Mouse (Mus musculus) mature B cell (primary cell): ENCODE results near the gene Timm8b.

Experiments used
- in situ Hi-C: fragments of 300-500 bp; cut with MboI; formaldehyde crosslinking; loops from 2 replicates; pipeline ENCODE4 v1.14.3; 2019

Gene Timm8b

DNA sequence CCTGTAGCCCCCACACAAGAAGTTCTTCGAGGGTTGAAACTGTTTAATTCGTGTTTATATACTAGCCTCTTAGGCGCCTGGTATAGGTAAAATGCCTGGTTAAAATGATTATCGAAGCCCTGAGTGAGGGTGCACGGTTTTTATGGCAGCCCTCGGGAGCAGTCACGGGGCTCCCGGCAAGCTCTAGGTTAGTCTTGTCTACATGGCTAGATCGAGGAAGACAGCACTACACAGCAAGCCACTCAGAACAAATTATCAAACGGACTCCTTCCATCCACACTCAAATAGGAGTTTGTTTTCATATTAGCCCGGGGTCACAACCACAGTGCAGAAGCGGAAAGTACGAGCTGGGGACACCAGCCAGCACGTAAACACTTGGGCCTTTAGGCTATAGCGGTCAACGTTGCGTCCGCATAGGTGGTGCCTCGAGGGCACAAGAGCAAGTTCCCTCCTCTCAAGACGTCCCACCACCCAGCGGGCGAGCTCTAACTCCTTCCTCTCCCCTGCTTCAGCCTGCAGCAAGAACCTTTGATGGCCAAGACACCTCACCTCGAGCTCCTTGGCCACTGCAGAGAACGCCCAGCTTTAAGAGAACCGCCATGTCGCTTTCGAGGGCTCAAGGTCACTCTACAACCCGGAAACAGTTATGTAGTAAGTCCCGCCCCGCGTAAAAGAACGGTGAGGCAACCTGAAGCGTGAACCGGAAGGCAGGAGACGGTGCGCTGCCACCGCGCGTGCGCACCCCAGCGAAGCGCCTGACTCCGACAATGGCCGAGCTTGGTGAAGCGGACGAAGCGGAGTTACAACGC is at the start of gene Timm8b, which contains the start of gene Sdhd:
Timm8b (plus strand) TSS at position 722 of the 809 bp plus-strand sequence.
Sdhd (minus strand) TSS at position 624 of the 809 bp plus-strand sequence.
- in situ Hi-C loops = no loop called here

DNA sequence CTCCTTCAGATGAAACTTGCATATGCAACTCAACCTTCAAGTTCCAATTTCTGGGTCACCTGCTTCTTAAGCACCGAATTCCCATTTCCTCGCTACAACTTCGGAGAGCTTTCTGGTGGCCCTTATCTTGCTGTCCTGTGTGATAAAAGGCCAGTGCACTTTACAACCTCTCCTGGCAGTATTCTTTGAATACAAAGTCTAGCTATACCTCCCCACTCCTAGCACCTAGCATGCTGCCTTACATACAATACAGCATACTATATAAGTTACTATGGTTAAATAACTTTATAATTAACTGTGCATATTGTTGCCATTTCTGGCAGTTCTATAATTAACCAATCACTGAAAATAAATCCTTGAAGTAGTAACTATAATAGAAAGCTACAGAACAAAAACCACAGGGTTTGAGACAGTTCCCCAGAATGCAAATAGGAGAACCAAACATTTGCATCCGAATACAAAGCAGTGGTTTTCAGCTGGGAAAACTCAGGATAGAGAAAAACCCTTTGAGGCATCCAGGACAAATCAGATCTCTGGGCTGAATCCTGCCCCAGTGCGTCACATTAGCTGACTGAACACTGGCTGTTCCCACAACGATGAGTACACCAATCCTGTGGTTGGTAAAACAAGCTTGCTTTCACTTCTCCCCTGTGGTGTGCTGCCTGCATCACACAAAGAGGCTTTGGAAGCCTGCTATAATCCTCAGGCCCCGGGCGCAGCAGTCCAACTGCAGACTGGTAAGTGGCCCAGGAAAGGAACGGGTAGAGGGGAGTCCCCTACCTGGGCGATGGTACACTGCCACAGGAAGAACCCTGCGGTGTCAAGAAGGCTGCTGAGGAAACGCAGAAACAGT is 49.2 kb upstream of the Timm8b start, which contains the start of gene Il18:
Il18 (plus strand) TSS at position 587 of the 853 bp plus-strand sequence.
- in situ Hi-C loops = no loop called here

DNA sequence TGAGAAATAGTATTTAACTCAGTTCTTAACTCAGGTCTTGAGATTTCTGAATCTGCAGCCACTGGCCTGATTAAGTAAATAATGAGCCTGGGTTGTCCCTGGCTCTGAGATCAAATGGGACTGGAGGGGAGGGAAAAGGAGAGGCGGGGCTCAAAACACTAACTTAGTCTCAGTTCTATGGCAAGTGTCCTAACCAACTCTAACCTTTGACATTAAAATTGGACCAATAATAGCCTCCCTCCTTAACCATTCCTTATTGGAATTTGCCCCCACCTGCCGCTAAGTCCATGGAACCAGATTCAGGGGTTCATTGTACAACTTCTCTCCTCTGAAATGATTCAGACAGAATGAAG is 48.6 kb upstream of the Timm8b start, which contains the start of gene Bco2:
Bco2 (minus strand) TSS at position 88 of the 353 bp plus-strand sequence.
- in situ Hi-C loops = no loop called here

DNA sequence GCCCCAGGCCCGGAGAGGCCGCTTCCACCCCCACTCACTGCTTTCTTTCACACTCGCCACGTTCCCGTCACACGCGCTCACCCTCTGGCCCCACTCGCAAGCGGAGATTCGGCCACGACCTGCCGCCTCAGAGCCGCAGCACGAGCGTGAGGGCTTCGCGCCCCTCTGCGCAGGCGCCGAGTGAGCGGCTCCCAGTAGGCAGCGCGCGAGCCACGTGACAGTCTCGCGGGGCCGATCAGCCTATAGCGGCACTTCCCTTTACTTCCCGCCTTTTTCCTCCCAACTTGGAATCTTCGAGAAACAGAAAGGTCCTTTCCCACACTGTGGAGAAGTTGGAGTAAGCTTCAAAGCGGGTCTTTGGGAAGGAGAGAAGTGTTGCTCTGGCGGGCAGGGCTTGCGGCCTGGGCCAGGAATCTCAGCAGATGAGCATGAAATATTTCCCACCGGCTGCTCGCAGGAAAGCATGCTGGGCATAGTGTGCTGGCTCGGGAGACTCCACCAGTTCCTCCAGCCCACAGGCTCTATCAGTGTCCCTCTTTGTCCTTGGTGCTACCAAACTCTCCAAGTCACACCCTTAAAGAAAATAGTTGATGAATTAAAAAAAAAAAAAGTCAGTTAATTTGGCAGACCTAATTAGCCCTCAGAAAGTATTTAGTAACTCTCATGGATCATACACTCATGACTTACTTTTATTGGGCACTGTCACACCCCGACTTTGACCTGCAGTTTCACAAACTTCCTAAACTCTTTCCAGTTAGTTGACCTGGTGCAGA is 42.4 kb upstream of the Timm8b start, which contains the start of gene Tex12:
Tex12 (minus strand) TSS at position 181 of the 773 bp plus-strand sequence.
- in situ Hi-C loops = no loop called here

DNA sequence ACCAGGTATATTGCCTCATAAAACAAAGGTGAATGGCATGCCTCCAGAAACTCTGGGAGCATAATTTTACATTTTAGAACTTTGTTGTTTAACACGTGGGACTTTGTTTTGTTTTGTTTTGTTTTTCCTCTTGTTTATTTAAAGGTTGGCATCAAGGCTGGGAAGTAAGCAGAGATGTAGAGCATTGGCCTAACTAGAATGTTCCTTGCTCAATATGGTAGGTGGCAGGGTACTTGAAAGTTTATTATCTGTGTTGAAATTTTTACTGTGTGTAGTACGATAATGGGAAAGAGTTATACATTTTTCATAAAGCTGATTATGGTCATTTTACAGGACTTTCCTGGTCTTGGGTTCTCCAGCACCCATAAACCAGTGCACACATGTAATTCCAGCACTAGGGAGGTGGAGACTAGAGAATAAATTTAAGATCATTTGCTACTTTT is 41.8 kb upstream of the Timm8b start:
- in situ Hi-C loops = no loop called here

DNA sequence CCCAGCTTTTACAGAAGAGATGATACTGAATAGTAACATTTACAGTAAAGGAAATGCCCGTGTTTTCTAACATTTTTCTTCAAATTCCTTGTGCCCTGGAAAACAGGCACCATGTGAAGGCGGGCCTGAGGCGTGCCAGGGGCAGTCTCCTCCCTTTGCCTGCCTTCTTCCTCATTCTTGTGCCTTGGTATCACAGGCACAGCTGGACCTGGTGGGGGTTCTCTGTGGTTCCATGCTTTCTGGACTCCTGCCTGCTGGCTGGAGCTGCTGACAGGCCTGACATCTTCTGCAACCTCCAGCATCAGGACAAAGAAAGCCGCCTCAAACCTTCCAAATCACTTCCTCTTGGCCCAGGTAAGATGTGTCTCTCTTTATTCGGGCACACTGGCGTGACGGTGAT is 38.5 kb upstream of the Timm8b start:
- in situ Hi-C loops = no loop called here

DNA sequence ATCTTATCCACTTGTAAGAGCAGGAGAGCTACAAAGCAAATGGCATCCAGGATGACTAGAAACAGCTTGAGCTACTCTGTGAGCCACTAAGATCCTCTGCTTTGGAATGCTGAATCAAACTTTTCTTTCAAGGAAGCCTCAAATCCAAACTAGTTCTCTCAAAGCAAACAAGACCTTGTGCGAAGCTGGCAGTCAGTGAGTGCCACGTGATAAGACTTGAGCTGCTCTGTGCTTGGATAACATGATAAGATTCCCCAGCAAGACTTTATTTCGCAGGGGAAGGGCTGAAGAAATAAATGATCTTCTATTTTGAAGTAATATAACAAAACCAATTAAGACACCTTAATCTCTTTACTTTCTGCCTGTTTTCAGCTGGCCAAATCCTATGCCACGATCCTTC is 37.8 kb upstream of the Timm8b start:
- in situ Hi-C loops = no loop called here

DNA sequence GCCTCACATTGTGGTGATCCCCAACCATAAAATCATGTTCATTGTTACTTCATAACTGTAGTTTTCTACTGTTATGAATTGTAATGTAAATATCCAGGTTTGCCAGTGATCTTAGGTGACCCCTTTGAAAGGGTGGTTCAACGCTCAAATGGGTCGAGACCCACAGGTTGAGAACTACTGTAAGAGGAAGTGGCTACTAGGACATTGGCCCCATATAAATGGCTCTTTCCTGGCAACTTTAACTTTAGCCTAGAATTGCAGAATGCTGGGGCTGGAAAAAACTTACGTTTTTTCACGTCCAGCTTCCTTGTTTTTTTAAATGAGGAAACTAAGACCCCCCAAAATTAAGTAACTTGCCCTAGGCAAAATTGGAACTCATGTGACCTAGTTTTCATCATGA is 36.3 kb upstream of the Timm8b start:
- in situ Hi-C loops = no loop called here

DNA sequence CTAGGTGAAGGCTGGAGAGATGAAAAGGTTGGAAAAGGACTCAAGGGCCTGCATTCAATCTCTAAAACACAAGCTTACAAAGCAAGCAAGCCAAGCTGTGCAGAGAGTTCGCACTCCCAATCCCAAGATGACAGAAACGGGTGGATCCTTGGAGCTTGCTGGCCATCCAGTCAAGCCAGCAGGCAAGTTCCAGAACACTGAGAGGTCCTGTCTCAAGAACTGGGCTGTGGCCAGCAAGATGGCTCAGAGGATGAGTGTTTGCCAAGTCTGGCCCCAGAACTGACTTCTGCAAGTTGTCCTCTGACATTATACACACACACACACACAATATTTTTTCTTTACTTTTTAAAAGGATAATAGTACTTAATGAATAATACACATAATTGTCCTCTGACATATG is 35.8 kb upstream of the Timm8b start:
- in situ Hi-C loops = no loop called here

DNA sequence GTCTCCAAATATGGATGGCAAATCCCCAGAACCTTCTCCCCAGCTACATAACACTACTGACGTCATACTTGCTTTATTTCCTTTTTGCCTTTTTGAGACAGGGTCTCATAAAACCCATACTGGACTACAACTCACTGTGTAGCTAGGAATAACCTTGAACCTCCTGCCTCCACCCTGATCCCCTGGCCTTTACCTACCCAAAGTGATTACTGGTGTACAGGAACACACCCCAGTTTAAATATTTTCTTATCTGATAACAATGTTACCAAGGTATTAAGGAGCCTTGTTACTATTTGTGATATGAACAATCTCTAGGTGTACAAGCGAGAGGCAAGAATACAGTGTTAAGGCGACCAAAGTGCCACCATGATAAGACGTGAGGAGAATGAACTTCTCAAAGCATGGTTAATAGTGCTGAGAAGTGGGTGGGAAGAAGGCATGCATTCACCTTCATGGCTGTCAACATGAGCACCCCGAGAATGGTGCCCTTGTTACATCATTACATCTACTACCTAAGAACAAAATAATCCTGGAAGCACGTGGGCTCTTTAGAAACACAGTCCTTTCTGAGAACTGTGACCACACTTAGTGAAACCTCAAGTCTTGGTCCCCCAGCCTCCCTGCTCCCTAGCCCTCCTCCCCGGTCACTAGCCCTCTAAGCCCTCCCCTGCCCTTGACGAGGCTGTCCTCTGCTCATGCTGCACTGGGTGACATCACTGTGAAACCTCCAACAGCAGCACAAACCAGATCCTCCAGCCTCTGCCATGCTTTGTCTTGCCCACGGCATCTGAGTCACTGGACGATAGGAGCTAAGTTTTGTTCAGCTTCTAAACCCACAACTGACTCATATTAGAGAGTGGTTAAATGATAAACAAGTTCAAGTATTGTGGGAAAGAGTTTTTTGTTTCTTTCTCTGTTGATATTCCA is 33.8 kb upstream of the Timm8b start:
- in situ Hi-C loops = no loop called here

DNA sequence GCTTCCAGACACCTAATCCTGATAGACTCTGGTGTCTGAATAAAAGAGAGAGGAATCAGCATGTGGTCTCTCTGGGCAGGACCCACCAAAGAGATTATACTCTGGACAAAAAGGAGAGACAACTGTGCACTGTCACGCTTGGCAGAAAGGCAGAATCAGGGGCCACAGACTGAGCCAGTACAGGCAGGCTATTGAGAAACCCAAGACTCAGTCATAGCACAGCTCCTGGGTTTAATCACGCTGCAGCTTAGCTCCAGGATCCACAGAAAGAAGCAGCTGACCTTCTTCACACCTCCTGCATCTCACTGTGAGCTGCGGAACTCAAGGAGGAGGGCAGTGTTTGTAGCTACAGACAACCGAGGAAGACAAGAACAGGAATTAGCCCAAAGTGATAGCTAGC is 23.3 kb upstream of the Timm8b start:
- in situ Hi-C loops = no loop called here

DNA sequence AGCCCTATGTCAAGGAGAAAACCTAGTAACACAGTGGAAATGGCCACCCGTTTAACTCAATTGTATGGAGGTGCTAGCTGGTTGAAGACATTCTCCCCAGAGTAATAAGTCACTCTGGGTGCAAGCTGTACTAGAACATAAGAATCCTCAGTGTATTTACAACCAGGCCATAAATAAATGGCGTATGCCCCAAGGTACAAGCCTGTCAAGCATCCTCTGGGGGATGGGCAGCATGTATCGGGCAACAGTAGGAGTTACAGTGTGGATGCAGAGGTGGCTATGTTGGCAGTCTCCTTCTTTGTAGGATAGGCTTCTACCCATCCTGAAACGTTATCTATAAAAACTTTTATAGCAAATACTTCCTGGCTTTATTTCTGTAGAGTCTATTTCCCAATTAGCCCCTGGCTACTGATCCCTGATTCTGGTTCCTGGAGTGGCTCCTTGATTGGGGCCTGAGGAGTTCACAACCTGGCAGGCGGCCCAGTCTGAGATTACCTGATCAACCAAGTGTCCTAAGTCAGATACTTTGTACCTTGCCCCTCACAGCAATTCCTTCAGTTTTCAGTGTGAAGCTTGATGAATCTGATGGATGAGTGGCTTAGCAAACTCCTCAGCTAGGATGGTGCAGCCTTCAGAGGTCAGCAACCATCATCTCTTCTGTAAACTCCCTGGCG is 18.4 kb upstream of the Timm8b start:
- in situ Hi-C loops = no loop called here

DNA sequence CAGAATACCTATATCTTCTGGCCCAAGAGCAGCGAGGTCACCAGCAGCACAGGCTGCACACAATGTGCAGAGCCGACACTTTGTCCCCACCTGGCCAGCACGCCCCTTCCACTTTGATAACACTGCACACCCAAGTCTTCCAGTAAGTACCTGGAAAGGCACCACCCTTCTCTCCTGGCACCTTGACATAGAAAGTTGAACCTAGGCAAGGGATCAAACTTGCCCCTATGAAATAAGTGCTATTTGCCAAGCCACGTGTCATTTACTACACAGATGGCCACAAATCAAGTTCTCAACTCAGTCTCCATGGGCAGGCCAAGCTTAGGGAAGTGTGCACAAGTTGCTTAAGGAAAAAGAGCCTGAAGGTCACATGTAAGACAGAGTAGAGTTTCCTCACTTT is 16.8 kb upstream of the Timm8b start:
- in situ Hi-C loops = no loop called here

DNA sequence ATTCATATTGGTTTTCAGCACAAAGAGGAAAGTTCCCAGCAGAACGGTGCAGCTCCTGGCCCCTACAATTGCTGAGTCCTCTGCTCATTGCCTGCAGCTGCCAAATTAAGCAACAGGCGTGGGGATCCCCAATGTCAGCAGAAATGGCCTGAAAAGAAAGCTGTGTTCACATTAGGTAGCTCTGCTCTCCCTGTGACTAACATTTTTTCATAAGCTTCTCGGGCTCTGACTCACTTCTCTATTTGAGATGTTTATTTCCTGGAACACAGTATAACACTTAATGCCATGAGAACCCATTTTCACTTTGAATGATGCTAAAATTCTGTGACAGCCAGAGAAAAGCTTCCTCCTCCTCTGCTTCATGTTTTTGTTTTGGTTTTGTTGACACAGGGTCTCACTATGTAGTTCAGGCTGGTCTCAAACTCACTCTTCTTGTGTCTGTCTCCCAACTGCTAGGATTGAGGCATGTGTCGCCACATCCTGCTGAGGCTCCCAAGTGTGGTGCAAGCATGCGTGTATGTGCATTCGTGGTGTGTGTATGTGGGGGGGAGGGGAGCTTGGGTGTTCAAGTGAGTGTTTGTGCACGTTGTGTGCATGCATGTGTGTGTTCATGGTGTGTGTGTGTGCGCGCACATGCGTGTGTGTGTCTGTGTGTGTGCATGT is 12.7 kb upstream of the Timm8b start:
- in situ Hi-C loops = no loop called here

DNA sequence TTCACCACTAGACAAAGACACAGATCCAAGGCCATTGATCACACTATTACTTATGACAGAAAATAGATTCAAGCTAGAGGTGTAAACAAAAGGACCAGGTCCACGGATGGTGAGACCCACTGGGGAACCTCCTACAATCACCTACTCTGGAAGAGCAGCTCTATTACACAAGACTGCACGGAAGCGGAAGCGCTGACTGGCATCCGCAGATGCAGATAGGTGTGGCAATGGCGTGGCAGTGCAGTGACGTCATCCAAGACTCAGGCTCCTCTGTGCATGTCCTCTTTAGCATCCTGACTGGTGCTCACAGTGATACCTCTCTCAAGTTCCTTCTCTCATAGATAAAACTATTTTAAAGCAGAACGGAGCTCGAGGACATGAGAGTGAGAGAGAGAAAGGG is 10.8 kb upstream of the Timm8b start:
- in situ Hi-C loops = no loop called here

DNA sequence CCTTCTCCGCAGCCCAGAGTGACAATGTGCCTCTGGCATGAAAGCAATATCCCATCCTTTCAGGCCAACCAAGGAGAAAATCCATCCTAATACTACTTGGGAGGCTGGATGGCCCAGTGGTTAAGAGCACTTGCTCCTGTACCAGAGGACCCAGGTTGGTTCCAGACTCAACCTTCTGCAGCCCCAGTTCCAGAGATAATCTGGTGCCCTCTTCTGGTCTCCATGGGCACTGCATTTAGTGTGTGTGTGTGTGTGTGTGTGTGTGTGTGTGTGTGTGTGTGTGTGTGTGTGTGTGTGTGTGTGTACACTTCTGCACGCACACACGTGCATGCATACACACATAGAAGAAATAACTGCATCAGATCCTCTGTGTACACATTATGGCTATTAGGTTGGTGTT is 10.2 kb upstream of the Timm8b start:
- in situ Hi-C loops = no loop called here

DNA sequence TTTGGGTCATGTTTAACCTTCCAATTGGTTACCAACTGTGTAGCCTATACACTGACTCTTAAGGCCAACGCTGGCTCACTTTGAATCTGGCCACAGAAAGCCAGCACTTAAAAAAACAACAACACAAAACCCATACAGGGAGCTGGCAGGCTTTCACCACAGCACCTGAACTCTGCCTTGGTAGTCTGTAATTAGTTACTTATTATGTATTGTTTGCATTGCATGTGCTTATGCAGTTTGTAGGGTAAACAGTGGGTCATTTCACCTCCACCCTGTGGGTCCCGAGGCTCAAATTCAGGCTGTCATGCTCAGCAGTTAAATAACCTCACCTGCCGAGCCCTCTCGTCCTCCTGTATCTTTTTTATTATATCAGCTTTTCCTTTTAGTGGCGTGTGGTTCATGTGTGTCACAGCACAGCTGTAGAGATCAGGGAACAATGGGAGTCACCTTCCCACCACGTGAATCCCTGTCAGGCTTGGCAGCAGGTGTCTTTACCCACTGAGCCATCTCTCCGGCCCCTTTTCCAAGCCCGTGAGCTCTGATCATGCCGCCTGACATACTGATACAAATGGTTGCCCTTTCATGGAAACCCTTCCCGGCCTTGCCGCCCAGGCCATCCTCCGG is 8.8 kb upstream of the Timm8b start:
- in situ Hi-C loops = loop anchor here (5.0 kb wide), 1 partner anchor 68 kb away; the partner anchor contains the start of gene Pts

DNA sequence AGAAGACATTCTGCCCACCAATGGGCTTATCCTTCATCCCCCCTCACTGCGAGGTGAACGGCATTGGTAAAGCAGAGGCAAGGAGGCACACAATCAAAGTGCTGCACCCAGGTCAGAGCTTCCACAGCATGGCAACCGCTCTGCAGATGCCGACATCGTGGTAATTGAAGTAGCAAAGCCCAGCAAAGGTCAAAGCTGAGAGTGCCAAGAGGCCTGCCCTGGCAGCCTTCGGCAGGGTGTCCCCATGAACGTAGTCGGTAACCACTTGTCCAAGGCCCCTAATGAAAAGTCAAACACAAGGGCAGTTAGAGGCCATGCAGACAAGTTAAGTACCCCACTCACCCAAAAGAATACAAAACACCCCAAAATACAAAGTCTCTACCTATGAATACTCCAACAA is 6.7 kb upstream of the Timm8b start:
- in situ Hi-C loops = loop anchor here (5.0 kb wide), 1 partner anchor 70 kb away; the partner anchor contains the start of gene Pts

DNA sequence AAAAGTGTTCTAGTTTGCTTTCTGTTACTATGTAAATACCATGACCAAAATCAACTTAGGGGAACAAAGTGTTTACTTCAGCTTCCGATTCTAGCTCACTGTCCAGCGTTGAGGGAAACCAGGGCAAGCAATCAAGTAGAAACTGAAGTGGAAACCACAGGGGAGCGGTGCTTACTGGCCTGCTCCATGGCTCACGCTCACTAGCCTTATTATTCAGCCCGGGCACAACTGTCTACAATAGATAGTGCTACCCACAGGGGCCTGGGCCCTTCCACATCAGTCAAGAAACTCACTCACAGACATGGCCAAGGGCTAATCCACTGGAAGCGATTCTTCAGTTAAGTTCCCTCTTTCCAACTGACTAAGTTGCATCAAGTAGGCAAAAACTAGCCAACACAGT is 2.2 kb upstream of the Timm8b start:
- in situ Hi-C loops = no loop called here
